Mouse (Mus musculus): ENCODE results near the gene Fbxo42.

The Fbxo42 gene

GRCm38 (mm10) chr4:141178500-141178899 is 30.8 kb downstream of the Fbxo42 start:
- DNase-seq = no peak

- DNase-seq = no peak
These were observed 33.1 kb downstream of the Fbxo42 start for GRCm38 (mm10) chr4:141180831-141181230.

GRCm38 (mm10) chr4:141181981-141182380 is 34.3 kb downstream of the Fbxo42 start:
- no peak for DNase-seq

GRCm38 (mm10) chr4:141183932-141184331 is 36.2 kb downstream of the Fbxo42 start:
- DNase-seq = no peak

- no peak for DNase-seq
These were observed 36.7 kb downstream of the Fbxo42 start for GRCm38 (mm10) chr4:141184426-141184825.

GRCm38 (mm10) chr4:141186923-141187836 is 39.5 kb downstream of the Fbxo42 start:
- DNase-seq = no peak

- DNase-seq = no peak
These were observed 43.6 kb downstream of the Fbxo42 start for GRCm38 (mm10) chr4:141191294-141191693.

GRCm38 (mm10) chr4:141194553-141194952 is 46.8 kb downstream of the Fbxo42 start:
- DNase-seq = no peak

GRCm38 (mm10) chr4:141196981-141197685 is 49.4 kb downstream of the Fbxo42 start:
- no peak for DNase-seq

GRCm38 (mm10) chr4:141197686-141198035 is 49.9 kb downstream of the Fbxo42 start:
- no peak for DNase-seq

GRCm38 (mm10) chr4:141200906-141201305 is 53.2 kb downstream of the Fbxo42 start:
- no peak for DNase-seq

- DNase-seq = no peak
These were observed 54.5 kb downstream of the Fbxo42 start for GRCm38 (mm10) chr4:141202192-141202591.

GRCm38 (mm10) chr4:141204580-141205061 is 56.9 kb downstream of the Fbxo42 start:
- DNase-seq = peak; percentile 27 to 46

GRCm38 (mm10) chr4:141207081-141207480 is 59.4 kb downstream of the Fbxo42 start:
- no peak for DNase-seq

- no peak for DNase-seq
These were observed 63.0 kb downstream of the Fbxo42 start for GRCm38 (mm10) chr4:141210524-141211219.

GRCm38 (mm10) chr4:141211646-141212045 is 63.9 kb downstream of the Fbxo42 start:
- DNase-seq = no peak

GRCm38 (mm10) chr4:141212892-141213291 is 65.2 kb downstream of the Fbxo42 start:
- no peak for DNase-seq

- DNase-seq = no peak
These were observed 65.6 kb downstream of the Fbxo42 start for GRCm38 (mm10) chr4:141213342-141213741.

GRCm38 (mm10) chr4:141213770-141214336 is 66.1 kb downstream of the Fbxo42 start, which contains the start of gene Rsg1:
Rsg1 (plus strand) TSS chr4:141213956.
- DNase-seq = peak; percentile 97 to 98

- peak; percentile 72 to 74 for DNase-seq
These were observed 66.7 kb downstream of the Fbxo42 start for GRCm38 (mm10) chr4:141214337-141214851.

- no peak for DNase-seq
These were observed 72.0 kb downstream of the Fbxo42 start for GRCm38 (mm10) chr4:141219583-141220213.

GRCm38 (mm10) chr4:141221848-141222247 is 74.1 kb downstream of the Fbxo42 start:
- DNase-seq = no peak

All from thymus, postnatal 36 days (tissue).